Mouse (Mus musculus): Measurements from ENCODE around the gene Tmem200c. TPM values are rescaled to one million over a fixed set of nuclear protein-coding genes. Genes with fewer than 3 reads are reported as not detected.

The Tmem200c gene
- total RNA-seq (2017), result not detected in 2 replicates

DNA sequence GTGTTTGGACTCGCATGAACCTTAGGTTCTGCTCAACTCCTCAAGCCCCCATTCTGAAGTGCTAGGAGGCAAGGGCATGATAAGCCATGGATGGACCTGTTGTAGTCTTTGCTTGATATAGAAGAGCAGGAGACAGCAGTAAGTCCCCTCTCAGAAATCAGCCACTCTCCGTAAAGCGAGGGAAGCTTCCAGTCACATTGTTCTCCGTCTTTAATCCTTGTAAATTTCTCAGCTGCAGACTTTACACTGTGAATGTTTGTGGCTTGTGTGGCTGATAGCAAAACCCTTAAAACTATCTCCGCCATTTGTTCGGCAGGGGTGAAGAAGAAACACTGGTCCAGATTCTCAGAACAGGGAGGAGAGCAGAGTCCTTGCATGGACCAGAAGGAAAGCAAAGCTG is at the start of gene Tmem200c:
Gene Tmem200c, plus strand, starts transcription at position 301 of the 400 bp plus-strand sequence.
- no peak for ATAC-seq (replicated peaks; ENCODE audit: low read depth, poor library complexity, severe bottlenecking)

DNA sequence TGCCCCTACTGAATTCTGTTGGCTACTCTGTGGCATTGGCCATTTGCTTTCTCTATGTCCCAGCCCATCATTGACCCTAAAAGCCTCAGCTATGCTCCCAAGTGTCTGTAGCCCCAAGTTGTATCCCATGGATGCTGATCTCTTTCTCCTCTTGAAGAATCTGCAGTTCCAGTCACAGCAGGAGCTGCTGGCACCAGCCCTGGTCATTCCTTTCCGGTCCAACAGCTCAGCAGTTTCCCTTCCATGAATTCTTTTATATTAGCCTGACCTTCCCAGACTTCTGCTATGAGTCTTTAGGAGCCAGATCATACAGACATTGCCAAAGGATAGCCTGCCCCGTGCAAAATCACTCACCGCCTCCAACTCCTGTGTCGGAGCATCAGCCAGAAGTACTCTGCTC is 32.7 kb upstream of the Tmem200c start:
- no peak for ATAC-seq (replicated peaks; ENCODE audit: low read depth, poor library complexity, severe bottlenecking)

GRCm38 (mm10) chr17:68836655-68837012 is 10.2 kb downstream of the Tmem200c start:
- ATAC-seq (replicated peaks; ENCODE audit: low read depth, poor library complexity, severe bottlenecking), result no peak

GRCm38 (mm10) chr17:68837013-68837858 is 10.8 kb downstream of the Tmem200c start:
- peak; percentile 29; the same call in 1 of the 2 replicates for ATAC-seq (replicated peaks; ENCODE audit: low read depth, poor library complexity, severe bottlenecking)

- no peak for ATAC-seq (replicated peaks; ENCODE audit: low read depth, poor library complexity, severe bottlenecking)
Observed at GRCm38 (mm10) chr17:68837859-68838194, 11.4 kb downstream of the Tmem200c start.

GRCm38 (mm10) chr17:68839888-68840571 is 13.6 kb downstream of the Tmem200c start:
- no peak for ATAC-seq (replicated peaks; ENCODE audit: low read depth, poor library complexity, severe bottlenecking)

- ATAC-seq (replicated peaks; ENCODE audit: low read depth, poor library complexity, severe bottlenecking), result no peak
Observed at GRCm38 (mm10) chr17:68840572-68840939, 14.1 kb downstream of the Tmem200c start.

- peak; percentile 55 for ATAC-seq (replicated peaks; ENCODE audit: low read depth, poor library complexity, severe bottlenecking)
Observed at GRCm38 (mm10) chr17:68841097-68841891, 14.9 kb downstream of the Tmem200c start.

DNA sequence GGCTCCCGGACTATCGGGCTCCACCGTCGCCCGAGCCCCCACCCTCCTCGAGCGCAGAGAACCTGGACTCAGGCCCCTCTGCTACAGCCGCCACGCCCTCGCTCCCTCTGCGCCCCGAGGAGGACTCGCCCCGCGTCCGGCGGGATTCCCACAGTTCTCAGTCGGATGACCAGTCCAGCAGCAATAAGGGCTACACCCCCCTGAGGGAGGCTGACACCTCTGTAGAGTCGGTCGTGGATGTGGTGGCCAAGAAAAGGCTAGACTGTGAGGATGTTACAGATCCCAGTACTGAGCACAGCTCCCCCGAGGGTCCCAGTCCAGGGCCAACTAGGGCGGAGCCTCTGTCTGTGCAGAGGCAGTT is 15.4 kb downstream of the Tmem200c start:
- no peak for ATAC-seq (replicated peaks; ENCODE audit: low read depth, poor library complexity, severe bottlenecking)

- no peak for ATAC-seq (replicated peaks; ENCODE audit: low read depth, poor library complexity, severe bottlenecking)
Observed at GRCm38 (mm10) chr17:68845931-68846330, 19.5 kb downstream of the Tmem200c start.

GRCm38 (mm10) chr17:68848739-68849138 is 22.3 kb downstream of the Tmem200c start:
- no peak for ATAC-seq (replicated peaks; ENCODE audit: low read depth, poor library complexity, severe bottlenecking)

DNA sequence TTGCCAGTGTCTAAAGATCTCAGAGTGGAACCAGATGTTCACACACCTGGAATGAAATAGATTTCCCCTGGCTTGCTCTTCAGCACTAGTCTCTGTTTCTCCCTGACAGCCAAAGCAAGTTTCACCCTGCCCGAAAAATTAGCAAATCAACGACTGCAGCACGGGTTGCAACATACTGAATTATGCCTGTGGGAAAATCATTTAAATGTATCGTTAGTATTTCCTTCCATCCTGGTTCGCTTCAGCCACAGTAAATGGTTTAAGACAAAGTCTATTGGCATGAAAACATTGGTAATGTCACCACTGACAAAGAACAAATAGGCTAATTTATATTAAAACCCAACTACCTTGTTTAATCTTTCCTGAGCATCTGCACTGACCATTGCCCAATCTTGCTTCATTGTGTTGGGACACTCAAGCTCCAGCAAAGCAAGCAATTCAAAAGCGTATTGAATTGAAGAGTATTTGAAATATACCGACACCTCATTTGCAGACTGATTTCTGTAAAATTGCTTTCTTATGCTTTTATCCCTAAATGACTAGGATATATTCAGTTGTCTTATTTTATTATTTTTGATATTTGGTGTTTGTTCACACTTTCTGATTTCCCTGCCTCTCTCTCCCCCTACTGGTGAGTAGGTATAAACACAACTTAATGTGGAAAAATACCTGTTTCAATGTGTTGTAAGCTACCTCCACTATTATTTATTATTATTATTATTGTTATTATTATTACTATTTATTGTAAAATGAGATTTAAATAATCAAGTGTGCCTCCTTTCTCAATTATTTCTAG is 25.9 kb downstream of the Tmem200c start:
- no peak for ATAC-seq (replicated peaks; ENCODE audit: low read depth, poor library complexity, severe bottlenecking)

DNA sequence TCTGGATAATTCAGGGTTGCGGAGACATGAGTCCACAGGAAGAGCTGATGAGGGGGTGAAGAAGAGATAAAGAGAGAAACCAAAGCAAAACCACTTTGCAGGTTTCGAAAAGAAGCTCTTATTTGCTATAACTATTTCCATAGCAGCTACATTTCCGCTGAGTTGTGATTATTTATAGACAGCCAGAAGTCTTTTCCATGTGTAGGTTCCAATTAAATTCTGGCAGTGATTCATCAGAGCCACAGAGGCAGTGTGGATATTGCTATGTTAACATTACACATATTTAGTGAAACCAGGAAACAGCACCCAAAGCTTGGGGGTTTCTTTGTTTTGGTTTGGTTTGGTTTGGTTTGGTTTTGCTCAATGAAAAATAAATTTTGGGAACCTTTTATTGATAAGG is 37.8 kb downstream of the Tmem200c start:
- ATAC-seq (replicated peaks; ENCODE audit: low read depth, poor library complexity, severe bottlenecking), result no peak

GRCm38 (mm10) chr17:68868439-68868838 is 42.0 kb downstream of the Tmem200c start:
- ATAC-seq (replicated peaks; ENCODE audit: low read depth, poor library complexity, severe bottlenecking), result no peak

- no peak for ATAC-seq (replicated peaks; ENCODE audit: low read depth, poor library complexity, severe bottlenecking)
Observed at GRCm38 (mm10) chr17:68874021-68874420, 47.6 kb downstream of the Tmem200c start.

DNA sequence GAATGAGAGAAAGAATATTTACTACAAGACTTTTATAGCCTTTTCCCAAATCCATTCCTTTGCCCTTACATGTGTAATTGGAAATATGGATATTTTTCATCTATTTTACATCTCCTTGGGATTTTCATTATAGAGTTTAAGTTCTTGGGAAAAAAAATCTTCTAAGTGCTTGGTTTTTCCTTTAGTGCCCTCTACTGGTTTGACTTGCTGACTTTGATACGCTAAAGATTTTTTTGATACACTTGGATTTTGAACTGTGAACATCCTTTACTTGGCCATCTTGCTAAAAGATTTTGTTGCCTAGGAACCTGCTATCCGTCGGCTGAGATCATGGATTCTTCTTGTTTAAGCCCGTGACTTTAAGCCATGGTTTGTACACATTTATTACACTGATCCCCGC is 48.8 kb downstream of the Tmem200c start:
- ATAC-seq (replicated peaks; ENCODE audit: low read depth, poor library complexity, severe bottlenecking), result no peak

GRCm38 (mm10) chr17:68875917-68876495 is 49.6 kb downstream of the Tmem200c start:
- ATAC-seq (replicated peaks; ENCODE audit: low read depth, poor library complexity, severe bottlenecking), result no peak

GRCm38 (mm10) chr17:68881725-68882524 is 55.5 kb downstream of the Tmem200c start:
- no peak for ATAC-seq (replicated peaks; ENCODE audit: low read depth, poor library complexity, severe bottlenecking)

DNA sequence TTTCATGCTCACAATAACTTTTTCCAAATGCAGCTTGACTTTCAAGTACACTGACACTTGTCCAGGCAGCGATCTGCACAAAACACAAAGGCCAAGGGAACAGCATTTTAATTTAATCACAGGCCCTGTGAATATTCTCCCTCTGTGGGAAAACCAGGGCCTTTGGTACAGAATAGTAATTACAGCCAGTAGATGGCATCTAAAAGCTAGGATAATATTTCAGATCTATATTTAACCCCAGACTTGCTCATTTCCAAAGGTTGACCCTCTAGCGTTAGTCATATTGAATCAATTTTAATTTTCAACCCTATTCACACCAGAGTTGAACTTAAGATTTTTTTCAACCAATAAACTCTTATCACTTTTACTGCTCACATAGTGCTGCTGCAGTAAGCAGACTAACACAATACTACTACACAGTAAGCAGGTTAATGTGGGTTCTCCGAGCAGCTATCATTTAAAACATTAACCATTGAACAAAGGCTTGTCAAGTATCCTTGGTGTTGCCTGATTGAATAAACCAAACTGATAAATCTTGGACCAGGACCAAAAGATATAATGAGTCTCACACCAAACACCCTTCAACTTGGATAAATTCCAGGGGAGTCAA is 57.2 kb downstream of the Tmem200c start:
- no peak for ATAC-seq (replicated peaks; ENCODE audit: low read depth, poor library complexity, severe bottlenecking)

Data from common myeloid progenitor, adult 5-6 weeks (primary cell).